Mouse (Mus musculus) cerebellum, postnatal 14 days (tissue): ENCODE results near the gene Rapgef4.
"Not testable (repeated sequence)": the region's sequence is repeated elsewhere in the genome, so short reads cannot be mapped to it uniquely, and the experiment has no call there.

Experiments
- DNase-seq, 2 experiments: peaks; one replicate each; pipeline ENCODE4 v3.0.0; 2021; ENCODE audit warnings: mixed read lengths in 2 of 2

The Rapgef4 gene

GRCm38 (mm10) chr2:72123851-72124250 is 142.8 kb downstream of the Rapgef4 start:
- no peak for DNase-seq

GRCm38 (mm10) chr2:72125786-72126185 is 144.7 kb downstream of the Rapgef4 start:
- no peak for DNase-seq

- no peak for DNase-seq
These were observed 145.4 kb downstream of the Rapgef4 start for GRCm38 (mm10) chr2:72126411-72126810.

- DNase-seq, result no peak
These were observed 148.7 kb downstream of the Rapgef4 start for GRCm38 (mm10) chr2:72129612-72130311.

GRCm38 (mm10) chr2:72132222-72132621 is 151.2 kb downstream of the Rapgef4 start:
- DNase-seq, result no peak

GRCm38 (mm10) chr2:72136045-72136444 is 155.0 kb downstream of the Rapgef4 start:
- no peak for DNase-seq

GRCm38 (mm10) chr2:72136486-72137264 is 155.6 kb downstream of the Rapgef4 start:
- DNase-seq, result no peak

- peak in 1 of 2 experiments; percentile 22 for DNase-seq
These were observed 159.1 kb downstream of the Rapgef4 start for GRCm38 (mm10) chr2:72139863-72140845.

GRCm38 (mm10) chr2:72141091-72141490 is 160.1 kb downstream of the Rapgef4 start:
- no peak for DNase-seq

GRCm38 (mm10) chr2:72141732-72142131 is 160.7 kb downstream of the Rapgef4 start:
- not testable (repeated sequence) for DNase-seq

- DNase-seq, result no peak
These were observed 162.4 kb downstream of the Rapgef4 start for GRCm38 (mm10) chr2:72143413-72143812.

- no peak for DNase-seq
These were observed 163.6 kb downstream of the Rapgef4 start for GRCm38 (mm10) chr2:72144576-72145200.

- no peak for DNase-seq
These were observed 164.3 kb downstream of the Rapgef4 start for GRCm38 (mm10) chr2:72145281-72145875.

GRCm38 (mm10) chr2:72146061-72146460 is 165.0 kb downstream of the Rapgef4 start:
- DNase-seq, result no peak

GRCm38 (mm10) chr2:72147246-72147645 is 166.2 kb downstream of the Rapgef4 start:
- DNase-seq, result no peak

- no peak for DNase-seq
These were observed 166.7 kb downstream of the Rapgef4 start for GRCm38 (mm10) chr2:72147695-72148094.

- DNase-seq, result no peak
These were observed 167.6 kb downstream of the Rapgef4 start for GRCm38 (mm10) chr2:72148647-72149046.

GRCm38 (mm10) chr2:72149059-72149458 is 168.0 kb downstream of the Rapgef4 start:
- DNase-seq, result peak; percentile 84 to 89

- no peak for DNase-seq
These were observed 170.9 kb downstream of the Rapgef4 start for GRCm38 (mm10) chr2:72151792-72152554.

GRCm38 (mm10) chr2:72152746-72153145 is 171.7 kb downstream of the Rapgef4 start:
- DNase-seq, result no peak

GRCm38 (mm10) chr2:72153851-72154250 is 172.8 kb downstream of the Rapgef4 start:
- no peak for DNase-seq
